Mouse (Mus musculus): ENCODE results near the gene Ccl24. TPM values are rescaled to one million over a fixed set of nuclear protein-coding genes. Genes with fewer than 3 reads are reported as not detected.
"Not testable (repeated sequence)": the region's sequence is repeated elsewhere in the genome, so short reads cannot be mapped to it uniquely, and the experiment has no call there.

Ccl24 gene
- polyA plus RNA-seq (2015; fragmentation: Nextera tagmentation; extraction: Ambion mirVana): 1.3 and 1.4 TPM in 2 replicates

GRCm38 (mm10) chr5:135573006-135573405, at the start of gene Ccl24:
Gene Ccl24, minus strand, starts transcription at chr5:135573049.
- no peak within 1 kb of the TSS for H3K27ac ChIP-seq
- ATAC-seq (ENCODE audit: low FRiP score, low read depth): no peak
- H3K4me2 ChIP-seq (replicated peaks): no peak within 1 kb of the TSS
- no peak within 1 kb of the TSS for H3K4me3 ChIP-seq
- no peak within 1 kb of the TSS for H3K9ac ChIP-seq
- H3K9me3 ChIP-seq: no peaks in the 10 kb centered on the region
- 89% methylated on average over 6 of the region's 6 CpGs for WGBS
- H3K4me1 ChIP-seq: no peaks in the 10 kb centered on the region
- H3K36me3 ChIP-seq: no peaks in the 10 kb centered on the region
- H3K27me3 ChIP-seq: 0 out of 2 replicates have a peak, but pooled peaks cover 3% of the 10 kb centered on the region

- Histone ChIP-seq H3K27me3 (no peaks in the 10 kb centered on the region), H3K9me3 (no peaks in the 10 kb centered on the region), H3K9ac (no peak overlapping the region), H3K27ac (no peak overlapping the region), H3K4me3 (no peak overlapping the region), H3K36me3 (no peaks in the 10 kb centered on the region), H3K4me2 (replicated peaks) (no peak overlapping the region), H3K4me1 (no peaks in the 10 kb centered on the region)
- 84% methylated on average over 10 of the region's 10 CpGs for WGBS
- ATAC-seq (ENCODE audit: low FRiP score, low read depth): no peak
Observed at GRCm38 (mm10) chr5:135621725-135622124, 48.9 kb upstream of the Ccl24 start.

GRCm38 (mm10) chr5:135620526-135620925, 47.7 kb upstream of the Ccl24 start:
- Histone ChIP-seq H3K4me2 (replicated peaks) (no peak overlapping the region), H3K36me3 (no peaks in the 10 kb centered on the region), H3K27ac (no peak overlapping the region), H3K4me3 (no peak overlapping the region), H3K9ac (no peak overlapping the region), H3K9me3 (no peaks in the 10 kb centered on the region), H3K27me3 (no peaks in the 10 kb centered on the region), H3K4me1 (no peaks in the 10 kb centered on the region)
- 83% methylated on average over 9 of the region's 9 CpGs for WGBS
- ATAC-seq (ENCODE audit: low FRiP score, low read depth): no peak

- H3K9me3 ChIP-seq; H3K9ac ChIP-seq; ATAC-seq (ENCODE audit: low FRiP score, low read depth); H3K27ac ChIP-seq; H3K4me2 ChIP-seq (replicated peaks); H3K27me3 ChIP-seq; H3K4me1 ChIP-seq; H3K4me3 ChIP-seq; H3K36me3 ChIP-seq: not testable (repeated sequence)
- 88% methylated on average over 10 of the region's 10 CpGs for WGBS
Observed at GRCm38 (mm10) chr5:135619741-135620140, 46.9 kb upstream of the Ccl24 start.

- H3K4me1 ChIP-seq: no peaks in the 10 kb centered on the region
- no peak overlapping the region for H3K9ac ChIP-seq
- ATAC-seq (ENCODE audit: low FRiP score, low read depth): no peak
- no peaks in the 10 kb centered on the region for H3K36me3 ChIP-seq
- H3K4me2 ChIP-seq (replicated peaks): no peak overlapping the region
- no peak overlapping the region for H3K4me3 ChIP-seq
- H3K27ac ChIP-seq: no peak overlapping the region
- 77% methylated on average over 4 of the region's 4 CpGs for WGBS
- H3K27me3 ChIP-seq: no peaks in the 10 kb centered on the region
- peaks cover 9% of the 10 kb centered on the region; the same call in 1 of the 2 replicates for H3K9me3 ChIP-seq
Observed at GRCm38 (mm10) chr5:135609794-135610193, 36.9 kb upstream of the Ccl24 start.

- H3K9ac ChIP-seq: no peak overlapping the region
- H3K27ac ChIP-seq: no peak overlapping the region
- H3K4me3 ChIP-seq: no peak overlapping the region
- no peaks in the 10 kb centered on the region for H3K36me3 ChIP-seq
- no peaks in the 10 kb centered on the region for H3K4me1 ChIP-seq
- no peaks in the 10 kb centered on the region for H3K27me3 ChIP-seq
- no peak for ATAC-seq (ENCODE audit: low FRiP score, low read depth)
- 44% methylated on average over 1 of the region's 1 CpGs for WGBS
- H3K4me2 ChIP-seq (replicated peaks): no peak overlapping the region
- peaks cover 15% of the 10 kb centered on the region for H3K9me3 ChIP-seq
Observed at GRCm38 (mm10) chr5:135607581-135607980, 34.7 kb upstream of the Ccl24 start.

- not testable (repeated sequence) for H3K4me3 ChIP-seq; H3K27me3 ChIP-seq; H3K9ac ChIP-seq; ATAC-seq (ENCODE audit: low FRiP score, low read depth); H3K27ac ChIP-seq; H3K36me3 ChIP-seq; H3K4me2 ChIP-seq (replicated peaks); H3K4me1 ChIP-seq
- no CpG with 5 or more reads among the region's 1 CpGs for WGBS
- peaks cover 14% of the 10 kb centered on the region for H3K9me3 ChIP-seq
Observed at GRCm38 (mm10) chr5:135606717-135607116, 33.9 kb upstream of the Ccl24 start.

GRCm38 (mm10) chr5:135604643-135605042, 31.8 kb upstream of the Ccl24 start:
- H3K4me3 ChIP-seq; H3K4me1 ChIP-seq; H3K27ac ChIP-seq; H3K9ac ChIP-seq; ATAC-seq (ENCODE audit: low FRiP score, low read depth); H3K27me3 ChIP-seq; H3K36me3 ChIP-seq; H3K4me2 ChIP-seq (replicated peaks): not testable (repeated sequence)
- WGBS: no CpG with 5 or more reads among the region's 1 CpGs
- H3K9me3 ChIP-seq: peaks cover 14% of the 10 kb centered on the region

GRCm38 (mm10) chr5:135589996-135590784, 17.3 kb upstream of the Ccl24 start:
- ATAC-seq (ENCODE audit: low FRiP score, low read depth): no peak
- 79% methylated on average over 12 of the region's 12 CpGs for WGBS

GRCm38 (mm10) chr5:135587764-135588163, 14.9 kb upstream of the Ccl24 start:
- Histone ChIP-seq H3K4me3 (no peak overlapping the region), H3K4me1 (no peaks in the 10 kb centered on the region), H3K27me3 (no peaks in the 10 kb centered on the region), H3K27ac (no peak overlapping the region), H3K9me3 (peaks cover 15% of the 10 kb centered on the region; the same call in 1 of the 2 replicates), H3K9ac (no peak overlapping the region), H3K4me2 (replicated peaks) (no peak overlapping the region), H3K36me3 (no peaks in the 10 kb centered on the region)
- no peak for ATAC-seq (ENCODE audit: low FRiP score, low read depth)
- WGBS: 87% methylated on average over 4 of the region's 4 CpGs

More at GRCm38 (mm10) chr5:135589996-135590784, 17.3 kb upstream of the Ccl24 start:
- Histone ChIP-seq H3K4me3 (no peak overlapping the region), H3K9ac (no peak overlapping the region), H3K9me3 (peaks cover 15% of the 10 kb centered on the region; the same call in 1 of the 2 replicates), H3K27ac (no peak overlapping the region), H3K36me3 (no peaks in the 10 kb centered on the region), H3K27me3 (no peaks in the 10 kb centered on the region), H3K4me2 (replicated peaks) (no peak overlapping the region), H3K4me1 (no peaks in the 10 kb centered on the region)

- Histone ChIP-seq H3K36me3 (no peaks in the 10 kb centered on the region), H3K9me3 (peaks cover 4% of the 10 kb centered on the region; the same call in 1 of the 2 replicates), H3K9ac (no peak overlapping the region), H3K4me2 (replicated peaks) (no peak overlapping the region), H3K27ac (no peak overlapping the region), H3K27me3 (no peaks in the 10 kb centered on the region), H3K4me3 (no peak overlapping the region), H3K4me1 (no peaks in the 10 kb centered on the region)
- WGBS: 86% methylated on average over 8 of the region's 8 CpGs
- ATAC-seq (ENCODE audit: low FRiP score, low read depth): no peak
Observed at GRCm38 (mm10) chr5:135585691-135586090, 12.8 kb upstream of the Ccl24 start.

GRCm38 (mm10) chr5:135582330-135582729, 9.5 kb upstream of the Ccl24 start:
- ATAC-seq (ENCODE audit: low FRiP score, low read depth): no peak
- no peak overlapping the region for H3K9ac ChIP-seq
- no peaks in the 10 kb centered on the region for H3K4me1 ChIP-seq
- H3K4me3 ChIP-seq: no peak overlapping the region
- H3K27me3 ChIP-seq: no peaks in the 10 kb centered on the region
- H3K9me3 ChIP-seq: peaks cover 4% of the 10 kb centered on the region; the same call in 1 of the 2 replicates
- H3K4me2 ChIP-seq (replicated peaks): no peak overlapping the region
- 86% methylated on average over 4 of the region's 4 CpGs for WGBS
- H3K36me3 ChIP-seq: no peaks in the 10 kb centered on the region
- H3K27ac ChIP-seq: no peak overlapping the region

Measured in limb, embryonic 13.5 days (tissue).